Mouse (Mus musculus) monocyte, adult 5-6 weeks (primary cell): Measurements from ENCODE around the gene Pnpla3. TPM values are rescaled to one million over a fixed set of nuclear protein-coding genes. Genes with fewer than 3 reads are reported as not detected.

Source experiments
- ATAC-seq: fragments of 153-309, 156-312 bp; replicated peaks from 2 replicates; pipeline ENCODE4 v1.8.0; 2017; ENCODE audit warnings: mild to moderate bottlenecking; ENCODE audit not compliant: low TSS enrichment, insufficient number of reproducible peaks, severe bottlenecking, poor library complexity, low FRiP score
- total RNA-seq: library from RNA; stranded (forward); fragments of 200-1000, 200-491, 200-594 nt; gene quantifications from 3 replicates; pipeline ENCODE4 v1.2.3, GENCODE M21; 2017

Pnpla3 gene
- total RNA-seq, 1 experiment from 2014 or later = not detected

GRCm38 (mm10) chr15:84168170-84169161 is 829 bp downstream of the Pnpla3 start:
- 0 out of 2 replicates have a peak, but pooled peaks have one; percentile 8 for ATAC-seq

GRCm38 (mm10) chr15:84169511-84169910 is 1.9 kb downstream of the Pnpla3 start:
- ATAC-seq = no peak

GRCm38 (mm10) chr15:84171166-84171565 is 3.5 kb downstream of the Pnpla3 start:
- no peak for ATAC-seq

GRCm38 (mm10) chr15:84178733-84179132 is 11.1 kb downstream of the Pnpla3 start:
- ATAC-seq = no peak

GRCm38 (mm10) chr15:84182000-84182399 is 14.4 kb downstream of the Pnpla3 start:
- no peak for ATAC-seq

GRCm38 (mm10) chr15:84183967-84184366 is 16.3 kb downstream of the Pnpla3 start:
- no peak for ATAC-seq

- no peak for ATAC-seq
Measured at GRCm38 (mm10) chr15:84186196-84186595, 18.6 kb downstream of the Pnpla3 start.

- ATAC-seq = no peak
Measured at GRCm38 (mm10) chr15:84188887-84189530, 21.4 kb downstream of the Pnpla3 start.

- ATAC-seq = no peak
Measured at GRCm38 (mm10) chr15:84189881-84190280, 22.2 kb downstream of the Pnpla3 start.

GRCm38 (mm10) chr15:84191724-84192057 is 24.1 kb downstream of the Pnpla3 start:
- no peak for ATAC-seq

- ATAC-seq = peak; percentile 96
Measured at GRCm38 (mm10) chr15:84192058-84192791, 24.6 kb downstream of the Pnpla3 start, which contains the start of gene Samm50. Gene Samm50 (plus strand): TSS chr15:84192241.

GRCm38 (mm10) chr15:84196486-84197165 is 29.0 kb downstream of the Pnpla3 start:
- no peak for ATAC-seq

- no peak for ATAC-seq
Measured at GRCm38 (mm10) chr15:84207327-84207726, 39.7 kb downstream of the Pnpla3 start.

GRCm38 (mm10) chr15:84209517-84210412 is 42.1 kb downstream of the Pnpla3 start:
- ATAC-seq = no peak

GRCm38 (mm10) chr15:84210461-84210860 is 42.8 kb downstream of the Pnpla3 start:
- no peak for ATAC-seq

- ATAC-seq = no peak
Measured at GRCm38 (mm10) chr15:84210941-84211340, 43.3 kb downstream of the Pnpla3 start.

GRCm38 (mm10) chr15:84211564-84211963 is 43.9 kb downstream of the Pnpla3 start:
- no peak for ATAC-seq
